Mouse (Mus musculus) frontal cortex, adult 2 months (tissue): ENCODE measurements at regions not wholly inside any gene's neighbourhood (a gene's known extent, or its start where the extent isn't known, plus 50 kb on each side); places are given as distances from the start of the nearest gene placed in this dataset.
A peak's percentile ranks its signal among the peaks of the same experiment; 100 is the strongest.

ENCODE experiments used
- DNase-seq, 2 experiments: peaks; one replicate each; pipeline ENCODE4 v3.0.0; 2022; ENCODE audit warnings: low spot score in 1 of 2; ENCODE audit errors: extremely low spot score in 1 of 2

- no peak for DNase-seq
Measured at GRCm38 (mm10) chr7:116847846-116848730, 343.9 kb downstream of the Nucb2 start.

GRCm38 (mm10) chr7:116853351-116853750 is 349.2 kb downstream of the Nucb2 start:
- peak in 1 of 2 experiments; percentile 14 for DNase-seq

- DNase-seq, result peak; percentile 48 to 67
Measured at GRCm38 (mm10) chr7:116857141-116857540, 353.0 kb downstream of the Nucb2 start.

- DNase-seq, result peak; percentile 7 to 36
Measured at GRCm38 (mm10) chr7:116857744-116858143, 353.6 kb downstream of the Nucb2 start.

GRCm38 (mm10) chr7:116882268-116882964 is 378.2 kb downstream of the Nucb2 start:
- DNase-seq, result no peak

- no peak for DNase-seq
Measured at GRCm38 (mm10) chr7:116893846-116894245, 389.7 kb downstream of the Nucb2 start.

GRCm38 (mm10) chr7:116915797-116916196 is 411.6 kb downstream of the Nucb2 start:
- no peak for DNase-seq

- no peak for DNase-seq
Measured at GRCm38 (mm10) chr7:116917921-116918670, 413.9 kb downstream of the Nucb2 start.

- no peak for DNase-seq
Measured at GRCm38 (mm10) chr7:116946448-116946847, 434.3 kb upstream of the Xylt1 start.

- DNase-seq, result peak; percentile 3 to 37
Measured at GRCm38 (mm10) chr7:116959196-116959895, 421.4 kb upstream of the Xylt1 start.

- DNase-seq, result peak in 1 of 2 experiments; percentile 62
Measured at GRCm38 (mm10) chr7:116963839-116964238, 416.9 kb upstream of the Xylt1 start.

GRCm38 (mm10) chr7:116991351-116991750 is 389.4 kb upstream of the Xylt1 start:
- no peak for DNase-seq

GRCm38 (mm10) chr7:116992166-116992565 is 388.6 kb upstream of the Xylt1 start:
- DNase-seq, result no peak

- DNase-seq, result peak in 1 of 2 experiments; percentile 21
Measured at GRCm38 (mm10) chr7:116995770-116996169, 385.0 kb upstream of the Xylt1 start.

- DNase-seq, result no peak
Measured at GRCm38 (mm10) chr7:117003167-117003566, 377.6 kb upstream of the Xylt1 start.

GRCm38 (mm10) chr7:117018349-117018748 is 362.4 kb upstream of the Xylt1 start:
- peak; percentile 61 to 79 for DNase-seq

GRCm38 (mm10) chr7:117021716-117022115 is 359.1 kb upstream of the Xylt1 start:
- no peak for DNase-seq

- peak; percentile 19 to 43 for DNase-seq
Measured at GRCm38 (mm10) chr7:117044926-117045325, 335.9 kb upstream of the Xylt1 start.

GRCm38 (mm10) chr7:117049249-117049648 is 331.5 kb upstream of the Xylt1 start:
- DNase-seq, result no peak

- peak in 1 of 2 experiments; percentile 23 for DNase-seq
Measured at GRCm38 (mm10) chr7:117065771-117066170, 315.0 kb upstream of the Xylt1 start.
